Mouse (Mus musculus): ENCODE data around the gene Dhrs7b.
"Not testable (repeated sequence)": the region's sequence is repeated elsewhere in the genome, so short reads cannot be mapped to it uniquely, and the experiment has no call there.

Dhrs7b gene

GRCm38 (mm10) chr11:60830433-60831052, at the start of gene Dhrs7b:
Dhrs7b (plus strand) TSS chr11:60830631.
- peak; percentile 90 to 92 for DNase-seq

GRCm38 (mm10) chr11:60784179-60784922, 46.1 kb upstream of the Dhrs7b start:
- no peak for DNase-seq

DNA sequence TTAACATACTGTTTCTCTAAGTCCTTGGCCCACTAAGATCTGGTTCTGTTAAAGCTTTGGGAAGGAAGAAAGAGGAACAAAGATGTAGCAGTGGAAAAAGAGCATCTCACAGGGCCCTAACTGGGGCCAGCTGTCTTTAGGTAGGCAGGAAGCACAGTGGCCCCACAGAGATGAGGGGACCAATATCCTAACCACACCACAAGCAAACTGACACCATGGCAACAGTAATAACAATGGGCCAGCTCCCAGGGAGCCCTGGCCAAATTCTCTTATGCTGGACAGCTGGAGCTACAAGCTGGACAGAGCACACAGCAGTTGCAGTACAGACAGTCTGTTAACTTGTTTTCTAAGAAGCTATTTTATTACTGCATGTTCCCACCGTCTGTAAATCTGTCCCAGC, 42.8 kb upstream of the Dhrs7b start:
- no peak for DNase-seq

GRCm38 (mm10) chr11:60790472-60790871, 40.0 kb upstream of the Dhrs7b start:
- no peak for DNase-seq

DNA sequence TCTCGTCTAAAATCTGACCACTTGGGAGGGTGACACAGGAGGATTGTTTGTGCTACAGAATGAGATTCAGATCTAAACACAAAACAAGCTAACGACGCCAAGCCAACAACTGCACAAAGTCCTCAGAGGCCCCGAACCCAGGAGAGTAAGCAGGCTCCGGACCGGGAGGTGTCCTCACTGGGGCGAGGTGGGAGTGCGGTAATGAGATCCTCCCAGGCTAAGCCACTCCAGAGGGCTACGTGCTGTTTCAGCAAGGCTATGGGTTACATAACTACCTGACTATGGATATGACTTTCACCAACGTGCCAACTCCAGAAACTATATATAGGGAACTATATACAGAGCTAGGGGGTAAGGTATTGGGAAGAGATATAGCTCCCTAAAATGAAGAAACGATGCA, 34.1 kb upstream of the Dhrs7b start:
- DNase-seq = no peak

- DNase-seq = no peak
Measured at GRCm38 (mm10) chr11:60799977-60800376, 30.5 kb upstream of the Dhrs7b start.

DNA sequence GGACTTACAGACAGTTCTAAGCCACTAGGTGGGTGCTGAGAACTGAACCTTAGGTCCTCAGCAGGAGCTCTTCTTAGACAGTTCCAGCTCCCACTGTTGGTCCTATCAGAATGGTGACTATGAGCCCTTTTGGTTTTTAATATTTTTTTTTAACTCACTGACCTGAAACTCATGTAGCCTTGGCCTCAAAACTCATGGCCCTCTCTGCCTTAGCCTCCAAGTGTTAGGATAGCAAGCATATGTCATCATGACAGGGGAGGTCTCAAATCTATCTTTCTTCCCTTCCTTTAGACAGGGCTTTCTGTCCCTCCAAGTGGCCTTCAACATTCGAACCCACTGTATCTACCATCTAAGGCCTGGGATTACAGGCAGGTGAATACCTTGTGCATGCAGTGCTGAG, 29.5 kb upstream of the Dhrs7b start:
- no peak for DNase-seq

DNA sequence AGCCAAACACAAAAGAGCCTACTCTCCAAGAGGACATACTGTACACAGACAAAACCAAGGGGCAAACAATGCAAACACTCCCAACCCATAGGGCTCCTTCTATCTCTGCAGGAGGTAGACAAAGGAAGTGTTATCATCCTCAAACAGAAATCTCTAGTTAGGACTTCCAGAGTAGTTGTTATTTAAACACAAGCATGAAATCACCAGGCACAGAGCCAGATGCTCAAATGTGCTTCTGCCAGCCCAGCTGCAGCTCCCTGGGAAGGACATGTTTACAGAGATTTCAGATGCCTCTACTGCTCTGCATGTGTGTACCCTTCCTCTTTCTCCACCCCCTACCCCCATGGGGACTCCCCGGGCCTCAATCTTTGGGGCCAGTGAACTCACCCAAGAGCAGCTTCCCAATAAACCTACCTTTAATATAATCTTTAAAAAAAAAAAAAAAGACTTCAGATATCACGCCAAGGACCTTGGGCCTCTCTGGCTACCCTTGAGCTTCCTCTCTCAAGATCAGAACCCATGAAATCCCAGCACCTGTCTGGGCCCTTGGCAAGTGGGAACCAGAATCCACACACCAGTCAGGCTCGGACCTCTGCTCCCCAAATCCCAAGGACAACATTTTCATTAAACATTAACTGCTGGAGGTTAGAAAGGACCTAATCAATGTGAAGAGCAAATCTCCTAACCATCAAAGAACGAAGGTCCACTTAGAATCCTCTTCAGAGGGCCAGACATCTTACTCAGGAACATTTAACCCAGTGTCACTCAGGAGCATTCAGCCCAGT, 22.0 kb upstream of the Dhrs7b start:
- DNase-seq = peak; percentile 52 to 66

- no peak for DNase-seq
Measured at GRCm38 (mm10) chr11:60809546-60809945, 20.9 kb upstream of the Dhrs7b start.

DNA sequence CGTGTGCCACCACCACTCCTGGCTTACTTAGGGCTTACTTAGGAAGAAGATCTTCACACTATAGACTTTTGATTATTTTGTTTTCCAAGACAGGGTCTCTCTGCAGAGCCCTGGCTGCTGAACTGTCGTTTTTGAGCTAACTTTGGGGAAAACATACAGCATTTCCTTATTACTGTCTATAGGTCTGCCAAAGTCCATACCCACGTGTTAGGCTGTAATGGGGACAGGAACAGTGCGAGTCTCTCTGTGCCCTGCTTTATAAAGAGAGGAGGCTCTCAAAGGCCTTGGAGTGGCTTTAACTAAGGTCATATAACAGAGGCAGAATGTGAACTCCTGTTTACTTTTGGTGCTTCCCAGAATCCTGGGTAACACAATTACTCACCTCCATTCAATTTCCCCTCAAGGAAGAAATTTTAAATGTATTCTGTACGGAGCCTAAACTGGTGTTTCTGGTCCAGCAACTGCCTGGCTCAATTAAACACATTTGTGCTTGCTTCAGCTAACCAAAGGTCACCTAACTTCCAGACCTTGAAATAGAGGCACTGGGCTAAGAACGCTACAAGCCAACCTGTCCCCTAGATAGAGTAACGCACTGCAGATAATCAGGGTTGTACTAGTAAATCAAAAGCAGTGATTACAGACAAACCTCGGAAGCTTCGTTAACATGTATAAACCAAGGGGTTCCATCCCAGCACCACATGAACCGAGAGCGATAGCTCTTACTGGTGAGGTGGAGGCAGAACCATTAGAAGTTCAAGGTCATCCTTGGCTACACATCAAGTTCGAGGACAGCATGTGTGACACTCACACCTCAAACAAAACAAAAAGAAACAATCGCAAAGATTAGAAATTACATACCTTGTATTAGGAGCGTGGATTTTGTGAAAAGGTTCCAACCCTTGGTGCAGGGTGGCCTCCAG, 20.1 kb upstream of the Dhrs7b start:
- peak; percentile 14 to 31 for DNase-seq

DNA sequence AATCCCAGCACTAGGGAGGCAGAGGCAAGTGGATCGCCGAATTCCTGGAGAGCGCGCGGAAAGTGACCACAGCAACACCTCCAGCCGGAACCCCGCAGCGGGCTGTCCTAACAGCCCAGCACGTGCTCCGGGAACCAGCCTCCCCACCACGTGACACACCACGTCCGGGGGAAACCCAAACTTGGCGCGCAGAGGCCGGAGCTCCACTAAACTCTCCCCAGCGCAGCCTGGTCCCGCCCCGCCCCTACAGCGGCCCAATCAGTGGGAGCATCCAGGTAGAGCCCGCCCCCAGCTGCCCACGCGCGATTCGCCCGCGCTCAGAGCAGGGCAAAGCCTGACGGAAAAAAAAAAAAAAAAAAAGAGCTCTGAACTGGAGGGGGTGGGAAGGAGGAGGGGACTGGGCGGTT, 19.4 kb upstream of the Dhrs7b start:
- peak; percentile 96 to 97 for DNase-seq

GRCm38 (mm10) chr11:60811618-60812017, 18.8 kb upstream of the Dhrs7b start, which contains the start of gene Shmt1:
Shmt1 (minus strand) TSS chr11:60811718.
- DNase-seq = not testable (repeated sequence)

DNA sequence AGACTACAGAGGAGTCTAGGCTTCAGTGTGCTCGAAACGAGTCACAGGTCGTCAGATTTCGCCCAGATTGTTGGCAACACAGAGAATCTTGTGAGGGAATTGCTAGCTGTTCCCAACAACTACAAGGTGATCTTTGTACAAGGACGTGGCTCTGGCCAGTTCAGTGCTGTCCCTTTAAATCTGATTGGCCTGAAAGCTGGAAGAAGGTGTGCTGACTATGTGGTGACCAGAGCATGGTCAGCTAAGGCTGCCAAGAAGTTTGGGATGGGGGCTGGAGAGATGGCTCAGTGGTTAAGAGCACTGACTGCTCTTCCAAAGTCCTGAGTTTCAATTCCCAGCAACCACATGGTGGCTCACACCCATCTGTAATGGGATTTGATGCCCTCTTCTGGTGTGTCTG, 14.0 kb upstream of the Dhrs7b start:
- no peak for DNase-seq

DNA sequence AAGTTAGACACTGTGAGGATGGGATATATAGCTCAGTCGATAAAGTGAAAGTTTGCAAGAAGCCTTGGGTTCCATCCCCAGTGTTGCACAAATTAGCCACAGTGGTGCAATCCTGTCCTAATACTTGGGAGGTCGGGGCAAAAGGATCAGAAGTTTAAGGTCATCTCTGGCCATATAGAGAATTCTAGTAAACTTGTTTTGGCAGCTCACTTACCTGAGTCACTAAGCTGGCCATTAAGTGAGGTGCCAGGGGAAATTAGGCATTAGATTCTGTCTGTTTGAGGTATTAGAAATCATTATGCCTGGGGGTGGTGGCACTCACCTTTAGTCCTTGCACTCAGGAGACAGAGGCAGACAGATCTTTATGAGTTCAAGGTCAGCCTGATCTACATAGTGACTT, 6.7 kb upstream of the Dhrs7b start:
- DNase-seq = no peak

DNA sequence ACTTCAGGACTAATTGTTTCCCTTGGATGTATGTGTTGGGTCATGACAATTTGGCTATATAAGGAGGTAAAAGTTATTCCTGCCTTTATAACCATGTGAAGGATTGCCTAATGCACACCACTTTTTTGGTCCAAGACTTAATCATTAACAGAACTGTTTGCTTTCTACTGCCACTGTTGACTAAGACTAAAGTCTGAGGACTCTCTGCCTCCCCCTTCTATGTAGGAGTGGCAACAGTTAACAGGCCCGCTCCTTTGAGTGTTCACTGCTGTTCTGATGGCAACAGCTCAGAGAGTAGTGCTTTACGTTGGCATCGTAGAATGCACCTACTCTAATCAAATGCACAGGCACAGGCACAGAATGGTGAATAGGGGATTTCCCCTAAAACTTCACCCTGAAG, 5.2 kb upstream of the Dhrs7b start:
- DNase-seq = peak; percentile 49 to 72

GRCm38 (mm10) chr11:60826700-60827099, 3.7 kb upstream of the Dhrs7b start:
- no peak for DNase-seq

DNA sequence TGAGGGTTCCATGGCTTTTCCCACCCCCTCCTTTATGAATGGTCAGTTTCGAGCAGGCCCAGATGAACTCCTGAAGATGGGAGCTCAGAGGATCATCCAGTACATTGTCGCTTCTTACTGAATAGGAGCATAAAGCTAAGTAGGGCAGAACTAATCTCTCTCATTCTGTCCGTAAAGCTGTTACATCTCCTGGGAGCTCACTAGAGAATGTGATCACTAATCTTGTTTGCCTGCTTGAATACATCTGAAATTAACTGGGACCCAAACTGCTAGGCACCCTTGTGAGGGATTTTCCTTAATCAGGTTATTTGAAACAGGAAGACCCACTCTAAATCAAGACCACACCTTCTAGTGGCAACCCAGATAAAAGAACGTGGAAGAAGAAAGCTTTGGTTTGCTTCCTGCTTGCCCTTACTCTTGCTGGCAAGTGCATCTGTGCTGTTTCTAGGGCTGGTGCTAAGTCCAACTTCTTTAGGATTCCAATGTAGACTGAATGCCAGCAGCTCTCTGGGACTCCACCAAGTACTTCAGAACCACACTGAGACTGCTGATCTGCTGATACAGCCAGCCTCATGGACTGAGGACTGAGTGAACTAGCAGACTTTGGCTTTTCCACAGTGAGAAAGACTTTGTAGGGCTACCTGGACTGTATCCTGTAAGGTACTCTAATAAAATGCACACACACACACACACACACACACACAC, 3.0 kb upstream of the Dhrs7b start:
- no peak for DNase-seq

DNA sequence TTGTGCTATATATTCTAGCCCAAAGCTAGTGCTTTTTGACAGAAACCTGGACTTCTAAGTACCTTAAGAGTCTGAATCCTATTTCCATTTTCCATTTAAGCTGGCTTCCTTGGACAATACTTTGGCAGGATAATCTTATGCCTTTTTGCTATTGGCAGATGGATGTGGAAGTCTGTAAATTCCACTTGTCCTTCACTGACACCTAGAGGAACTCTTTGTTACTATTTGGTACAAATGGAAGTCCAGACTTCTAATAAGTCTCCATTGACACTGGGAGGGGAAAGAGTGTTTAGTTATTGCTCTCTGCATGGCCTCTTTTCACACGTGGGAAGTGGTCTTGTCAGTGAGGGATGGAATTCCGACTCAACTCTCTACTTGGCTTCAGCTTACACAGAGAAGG, 1.5 kb upstream of the Dhrs7b start:
- no peak for DNase-seq

DNA sequence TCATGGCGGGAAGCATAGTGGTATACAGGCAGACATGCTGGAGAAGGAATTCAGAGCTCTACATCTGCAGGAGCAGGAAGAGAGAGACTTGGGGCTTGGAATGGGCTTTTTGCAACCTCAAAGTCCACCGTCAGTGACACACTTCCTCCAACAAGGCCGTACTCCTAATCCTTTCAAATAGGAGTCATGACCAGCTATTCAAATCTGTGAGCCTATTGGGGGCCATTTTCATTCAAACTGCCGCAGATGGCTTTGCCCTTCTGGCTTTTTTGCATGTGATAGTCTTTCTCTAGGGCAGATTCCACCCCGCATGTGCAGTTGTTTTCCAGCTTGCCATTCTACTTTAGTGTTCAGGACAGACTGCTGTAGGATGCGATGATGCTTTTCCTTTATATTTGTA, 6.5 kb downstream of the Dhrs7b start:
- DNase-seq = no peak

GRCm38 (mm10) chr11:60837644-60838406, 7.4 kb downstream of the Dhrs7b start:
- DNase-seq = no peak

Data from lung, adult 18-20 months (tissue).